Mouse (Mus musculus) ES-Bruce4 (cell line): ENCODE data around the gene Mapk1. TPM values are rescaled to one million over a fixed set of nuclear protein-coding genes. Genes with fewer than 3 reads are reported as not detected.
"Not testable (repeated sequence)": the region's sequence is repeated elsewhere in the genome, so short reads cannot be mapped to it uniquely, and the experiment has no call there.

Experiments
- H3K27ac ChIP-seq: 2 replicates; pipeline ENCODE4 v1.5.1; 2012; ENCODE audit warnings: low read length, inconsistent platforms; ENCODE audit not compliant: insufficient read depth
- H3K27me3 ChIP-seq: 2 replicates; pipeline ENCODE4 v1.6.1; 2012; ENCODE audit warnings: mild to moderate bottlenecking, low read length, inconsistent platforms; ENCODE audit not compliant: control insufficient read depth, poor library complexity, insufficient read depth, severe bottlenecking
- H3K36me3 ChIP-seq: 2 replicates; pipeline ENCODE4 v1.6.1; 2012; ENCODE audit warnings: inconsistent platforms, mild to moderate bottlenecking, low read length, moderate library complexity; ENCODE audit not compliant: control insufficient read depth, poor library complexity, insufficient read depth, severe bottlenecking
- H3K4me1 ChIP-seq: one replicate; pipeline ENCODE4 v1.8.1; 2011; ENCODE audit warnings: low read length; ENCODE audit not compliant: control insufficient read depth, insufficient read depth
- H3K4me3 ChIP-seq: 2 replicates; pipeline ENCODE4 v1.5.1; 2011; ENCODE audit warnings: low read depth, mild to moderate bottlenecking, low read length
- H3K9ac ChIP-seq: 2 replicates; pipeline ENCODE4 v1.6.1; 2012; ENCODE audit warnings: low read depth, mild to moderate bottlenecking, inconsistent platforms; ENCODE audit not compliant: poor library complexity, severe bottlenecking
- H3K9me3 ChIP-seq: replicated peaks from 2 replicates; pipeline ENCODE4 v1.6.1; 2012; ENCODE audit warnings: mild to moderate bottlenecking, low read length, inconsistent platforms; ENCODE audit not compliant: control insufficient read depth, poor library complexity, insufficient read depth, severe bottlenecking
- CTCF ChIP-seq: IDR thresholded peaks from one replicate; pipeline ENCODE4 v1.8.1; 2011; ENCODE audit warnings: low read depth, low read length
- EP300 ChIP-seq: IDR thresholded peaks from 2 replicates; pipeline ENCODE4 v1.6.1; 2011; ENCODE audit warnings: low read depth, low read length; ENCODE audit not compliant: insufficient read depth
- POLR2A ChIP-seq: IDR thresholded peaks from one replicate; pipeline ENCODE4 v1.8.1; 2011; ENCODE audit warnings: low read length; ENCODE audit not compliant: insufficient read depth
- polyA plus RNA-seq: library from polyadenylated mRNA; stranded (reverse); fragments of >200 nt; gene quantifications from 2 replicates; pipeline ENCODE4 v1.2.4, GENCODE M21; 2011; ENCODE audit warnings: low read depth; ENCODE audit not compliant: missing spikeins, insufficient read depth, insufficient read length

The Mapk1 gene
- polyA plus RNA-seq, 1 experiment = 351 TPM

DNA sequence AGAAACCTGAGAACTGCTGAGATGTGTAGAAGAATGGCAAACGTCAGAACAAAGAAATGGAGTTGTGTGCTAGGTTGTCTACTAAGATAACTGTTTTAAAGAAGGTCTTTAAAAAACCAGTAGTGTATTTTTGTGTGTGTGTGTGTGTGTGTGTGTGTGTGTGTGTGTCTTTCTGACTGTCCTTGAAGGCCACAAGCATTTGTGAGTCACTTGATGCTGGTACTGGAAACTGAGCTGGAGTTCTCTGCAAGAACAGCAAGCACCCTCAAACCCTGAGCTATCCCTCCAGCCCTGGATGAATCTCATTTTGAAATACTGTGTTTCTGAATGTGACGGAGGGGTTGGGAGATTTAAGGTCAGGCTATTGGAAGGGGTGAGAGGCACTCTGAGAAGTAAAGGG, 4.1 kb downstream of the Mapk1 start:
- Histone ChIP-seq H3K27ac (no peak overlapping the region), H3K9me3 (no peaks in the 10 kb centered on the region), H3K27me3 (no peaks in the 10 kb centered on the region), H3K36me3 (peaks cover 42% of the 10 kb centered on the region), H3K4me1 (peaks cover 2% of the 10 kb centered on the region), H3K4me3 (no peak overlapping the region), H3K9ac (no peak overlapping the region)
- TF ChIP-seq EP300 (no peak), CTCF (no peak), POLR2A (no peak)

DNA sequence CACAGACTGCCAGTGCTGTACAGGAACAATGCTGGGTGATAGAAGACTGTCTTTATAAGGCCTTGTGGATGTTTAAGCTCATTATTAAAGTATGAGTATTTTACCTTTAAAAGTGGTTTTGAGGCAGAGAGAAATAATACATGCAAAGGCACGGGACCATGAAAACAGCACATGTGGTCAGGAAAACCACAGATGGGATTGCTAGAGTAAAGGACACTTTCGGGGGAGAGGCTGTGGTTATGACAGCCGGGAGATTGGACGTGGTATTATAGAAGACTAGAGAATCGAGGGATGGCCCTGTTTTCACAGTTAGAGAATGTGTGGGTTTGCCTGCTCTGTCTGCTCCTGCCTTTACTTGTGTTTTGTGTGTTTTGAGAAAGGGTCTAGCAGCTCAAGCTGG, 5.7 kb downstream of the Mapk1 start:
- no peak overlapping the region for H3K27ac ChIP-seq
- H3K27me3 ChIP-seq = no peaks in the 10 kb centered on the region
- no peaks in the 10 kb centered on the region for H3K9me3 ChIP-seq
- no peak overlapping the region for H3K4me3 ChIP-seq
- peaks cover 49% of the 10 kb centered on the region for H3K36me3 ChIP-seq
- no peak overlapping the region for H3K9ac ChIP-seq
- H3K4me1 ChIP-seq = peaks cover 2% of the 10 kb centered on the region
- no peak for TF ChIP-seq EP300
- no peak for TF ChIP-seq POLR2A
- no peak for TF ChIP-seq CTCF

DNA sequence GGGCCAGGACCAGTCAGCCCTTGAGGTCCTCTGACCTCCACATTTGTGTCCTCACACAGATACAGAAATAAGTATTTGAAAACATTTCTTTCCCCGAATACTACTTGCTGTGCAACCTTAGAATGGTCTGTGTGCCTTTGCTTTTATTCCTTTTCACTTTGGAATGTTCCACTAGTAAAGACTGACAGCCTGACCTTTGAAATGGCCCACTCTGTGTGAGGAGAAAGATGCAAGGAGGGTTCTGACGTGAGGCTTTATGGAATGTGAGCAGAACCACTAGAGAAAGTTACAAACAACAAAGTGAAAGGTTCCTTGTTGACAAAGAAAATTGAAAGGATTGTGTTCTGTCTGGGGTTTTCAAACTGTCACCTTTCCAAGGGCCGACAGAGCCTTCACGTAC, 6.8 kb downstream of the Mapk1 start:
- Histone ChIP-seq H3K9ac (no peak overlapping the region), H3K4me3 (no peak overlapping the region), H3K27me3 (no peaks in the 10 kb centered on the region), H3K36me3 (peaks cover 52% of the 10 kb centered on the region), H3K9me3 (no peaks in the 10 kb centered on the region), H3K27ac (no peak overlapping the region), H3K4me1 (peaks cover 2% of the 10 kb centered on the region)
- TF ChIP-seq CTCF (no peak), POLR2A (no peak), EP300 (no peak)

DNA sequence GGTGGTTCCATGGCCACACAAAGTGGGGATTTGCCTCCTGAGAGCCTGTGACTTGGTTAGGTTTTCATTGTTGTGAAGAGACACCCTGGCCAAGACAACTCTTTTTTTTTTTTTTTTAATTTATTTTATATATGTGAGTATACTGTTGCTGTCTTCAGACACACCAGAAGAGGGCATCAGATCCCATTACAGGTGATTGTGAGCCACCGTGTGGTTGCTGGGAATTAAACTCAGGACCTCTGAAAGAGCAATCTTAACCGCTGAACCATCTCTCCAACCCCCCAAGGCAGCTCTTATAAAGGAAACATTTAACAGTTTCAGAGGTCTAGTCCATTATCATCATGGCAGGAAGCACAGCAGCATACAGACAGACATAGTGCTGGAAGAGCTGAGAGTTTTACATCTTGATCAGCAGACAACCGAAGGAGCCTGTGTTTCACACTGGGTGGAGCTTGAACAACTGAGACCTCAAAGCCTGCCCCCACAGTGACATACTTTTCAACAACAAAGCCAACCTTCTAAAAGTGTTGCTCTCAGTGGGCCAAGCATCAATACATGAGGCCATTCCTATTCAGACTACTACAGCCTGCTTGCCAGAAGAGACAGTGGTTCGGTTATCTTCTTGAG, 11.4 kb downstream of the Mapk1 start:
- Histone ChIP-seq H3K27me3 (no peaks in the 10 kb centered on the region), H3K9ac (no peak overlapping the region), H3K4me3 (no peak overlapping the region), H3K36me3 (peaks cover 19% of the 10 kb centered on the region), H3K27ac (no peak overlapping the region), H3K4me1 (no peaks in the 10 kb centered on the region), H3K9me3 (no peaks in the 10 kb centered on the region)
- TF ChIP-seq CTCF (no peak), EP300 (no peak), POLR2A (no peak)

DNA sequence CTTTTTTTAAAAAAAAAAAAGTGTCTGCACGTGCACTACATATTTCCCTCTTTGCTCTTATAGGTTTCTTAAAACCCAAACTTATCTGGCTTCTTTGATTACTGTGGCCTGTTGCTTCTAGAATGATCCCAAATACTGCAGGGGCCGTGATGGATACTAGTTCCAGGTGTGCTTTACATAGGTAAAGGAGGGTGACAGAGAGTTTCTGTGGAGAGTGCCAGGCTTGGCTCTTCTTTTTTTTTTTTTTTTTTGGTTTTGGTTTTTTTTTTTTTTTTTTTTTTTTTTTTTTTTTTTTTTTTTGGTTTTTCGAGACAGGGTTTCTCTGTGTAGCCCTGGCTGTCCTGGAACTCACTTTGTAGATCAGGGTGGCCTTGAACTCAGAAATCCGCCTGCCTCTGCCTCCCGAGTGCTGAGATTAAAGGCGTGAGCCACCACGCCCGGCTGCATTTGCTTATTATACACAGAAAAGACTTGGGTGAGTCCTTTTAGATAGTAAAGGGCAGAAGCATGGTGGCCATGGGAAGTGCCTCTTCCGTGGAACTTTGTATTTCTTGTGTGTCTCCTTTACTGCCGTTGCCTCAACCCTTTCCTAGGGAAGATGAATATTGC, 13.0 kb downstream of the Mapk1 start:
- not testable (repeated sequence) for H3K9ac ChIP-seq, H3K27me3 ChIP-seq, H3K27ac ChIP-seq, H3K4me3 ChIP-seq, H3K4me1 ChIP-seq, H3K9me3 ChIP-seq
- peaks cover 15% of the 10 kb centered on the region for H3K36me3 ChIP-seq

DNA sequence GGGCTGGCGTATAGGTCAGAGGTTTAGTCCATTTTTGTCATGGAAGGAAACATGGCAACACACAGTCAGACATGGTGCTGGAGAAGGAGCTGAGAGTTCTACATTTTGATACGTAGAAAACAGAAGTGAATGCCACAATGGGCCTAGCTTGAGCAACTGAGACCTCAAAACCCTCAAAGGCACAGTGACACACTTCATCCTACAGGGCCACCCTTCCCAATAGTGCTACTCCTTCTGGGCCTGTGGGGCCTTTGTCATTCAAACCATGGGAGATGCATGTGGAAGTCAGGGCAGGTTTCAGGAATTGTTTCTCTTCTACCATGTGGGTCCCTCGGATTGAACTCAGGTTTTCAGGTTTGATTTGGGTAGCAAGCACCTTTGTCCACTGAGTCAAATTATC, 17.9 kb downstream of the Mapk1 start:
- Histone ChIP-seq H3K4me3 (no peak overlapping the region), H3K27ac (no peak overlapping the region)
- TF ChIP-seq EP300 = no peak
- no peak for TF ChIP-seq CTCF
- TF ChIP-seq POLR2A = no peak

More for the DNA sequence above, 17.9 kb downstream of the Mapk1 start:
- Histone ChIP-seq H3K9me3 (no peaks in the 10 kb centered on the region), H3K27me3 (no peaks in the 10 kb centered on the region), H3K36me3 (peaks cover 4% of the 10 kb centered on the region; the same call in 1 of the 2 replicates), H3K9ac (no peak overlapping the region), H3K4me1 (no peaks in the 10 kb centered on the region)
